Mouse (Mus musculus): Measurements from ENCODE around the gene Ttc14.

DNA sequence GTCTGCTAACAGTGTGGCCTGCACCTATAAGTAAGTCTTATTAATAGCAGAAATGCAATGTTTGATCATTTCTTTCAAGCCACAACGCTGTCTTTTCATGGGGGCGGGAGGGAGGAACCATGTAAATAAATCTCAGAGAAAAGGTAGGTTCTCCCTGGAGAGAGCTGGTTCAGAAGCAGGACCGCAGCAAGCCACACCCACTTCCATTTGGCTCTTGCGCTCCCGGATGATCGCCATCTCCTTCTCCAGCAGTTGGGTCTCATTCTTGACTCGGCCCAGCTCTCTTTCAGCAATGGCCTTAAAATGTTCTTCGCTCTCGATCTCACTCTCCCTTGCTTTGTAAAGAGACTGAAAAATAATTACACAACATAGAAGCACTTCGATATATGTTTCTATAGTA is 39.2 kb downstream of the Ttc14 start:
- TF ChIP-seq MAFK (IDR thresholded peaks at IDR 0.05; ENCODE audit: insufficient read depth, low read depth, low read length): no peak
- no peak for TF ChIP-seq ZNF384 (IDR thresholded peaks at IDR 0.05; ENCODE audit: low read depth, low read length)
- TF ChIP-seq CHD2 (IDR thresholded peaks at IDR 0.05; ENCODE audit: low read depth, low read length): no peak
- no peak for TF ChIP-seq HCFC1 (IDR thresholded peaks at IDR 0.05; ENCODE audit: borderline replicate concordance, insufficient read depth, low read length)
- TF ChIP-seq ZC3H11A (IDR thresholded peaks at IDR 0.05; ENCODE audit: borderline replicate concordance, low read depth, low read length): no peak
